Mouse (Mus musculus) heart, postnatal 36 days (tissue): Measurements from ENCODE around the gene Gm20671. TPM values are rescaled to one million over a fixed set of nuclear protein-coding genes. Genes with fewer than 3 reads are reported as not detected.
"Not testable (repeated sequence)": the region's sequence is repeated elsewhere in the genome, so short reads cannot be mapped to it uniquely, and the experiment has no call there.

Experiments
- DNase-seq, 2 experiments: peaks; one replicate each; pipeline ENCODE4 v3.0.0; 2021 to 2022
- intact Hi-C: fragments of 180-260 bp; cut with DNase I; formaldehyde crosslinking; loops from one replicate; pipeline ENCODE4 v1.15.1; 2025
- total RNA-seq, 2 experiments: library from RNA; stranded (reverse); gene quantifications; 2 replicates each; pipeline ENCODE4 v1.2.3; 2021

Gm20671 gene
- total RNA-seq, 2 experiments from 2014 or later: 1.3 to 1.5 TPM

GRCm38 (mm10) chr5:32815396-32815795, 11.5 kb downstream of the Gm20671 start:
- DNase-seq: no peak
- intact Hi-C loops: no loop called here

GRCm38 (mm10) chr5:32786454-32786853, 40.5 kb downstream of the Gm20671 start:
- intact Hi-C loops: loop anchor here (5.0 kb wide), 1 partner anchor 66 kb away; the partner anchor contains the start of gene Prr14l
- not testable (repeated sequence) for DNase-seq

- peak; percentile 94 for DNase-seq
- intact Hi-C loops: loop anchor here (2.0 to 5.0 kb wide), 2 partner anchors 67 to 77 kb away; partner anchors contain the start of genes Depdc5 and Prr14l
Observed at GRCm38 (mm10) chr5:32785313-32785915, 41.5 kb downstream of the Gm20671 start, which contains the start of gene Pisd. Pisd (minus strand) TSS chr5:32785646.

DNA sequence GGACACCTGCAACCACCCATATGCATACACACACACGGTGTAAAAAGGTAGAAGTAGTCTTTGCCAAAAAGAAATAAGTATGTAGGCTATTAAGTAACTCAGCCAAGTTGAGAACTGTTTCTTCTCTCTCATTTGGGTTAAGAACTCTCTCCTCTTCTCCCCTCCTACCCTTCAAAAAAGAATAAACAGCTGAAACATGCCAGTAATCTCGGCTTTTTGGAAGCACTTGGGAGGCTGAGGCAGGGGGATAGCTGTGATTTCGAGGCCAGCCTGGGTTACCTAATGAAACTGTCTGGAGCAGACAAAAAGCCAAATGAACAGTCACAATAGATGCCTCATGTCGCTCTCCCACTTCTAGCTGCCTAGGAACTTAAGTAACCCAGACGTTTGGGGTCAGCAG, 42.2 kb downstream of the Gm20671 start:
- DNase-seq: no peak
- intact Hi-C loops: loop anchor here (2.0 to 5.0 kb wide), 2 partner anchors 68 to 78 kb away; partner anchors contain the start of genes Depdc5 and Prr14l

DNA sequence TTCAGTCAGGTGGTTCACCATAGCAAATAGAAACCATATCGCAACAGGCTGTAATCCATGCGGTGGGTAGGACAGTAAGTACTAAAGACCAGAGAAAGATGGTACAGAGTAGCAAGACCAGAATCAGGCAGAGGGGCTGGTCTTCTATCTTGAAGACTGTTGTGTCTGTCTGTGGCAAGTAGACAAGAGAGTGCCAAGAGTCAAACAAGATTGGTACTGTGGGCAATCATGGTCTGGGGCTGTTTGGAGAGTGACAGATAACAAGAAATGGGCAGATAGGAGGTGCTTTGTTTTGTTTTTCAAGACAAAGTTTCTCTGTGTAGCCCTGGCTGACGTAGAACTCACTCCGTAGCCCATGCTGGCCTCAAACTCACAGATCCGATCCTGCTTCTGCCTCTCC, 45.3 kb downstream of the Gm20671 start:
- intact Hi-C loops: no loop called here
- no peak for DNase-seq

DNA sequence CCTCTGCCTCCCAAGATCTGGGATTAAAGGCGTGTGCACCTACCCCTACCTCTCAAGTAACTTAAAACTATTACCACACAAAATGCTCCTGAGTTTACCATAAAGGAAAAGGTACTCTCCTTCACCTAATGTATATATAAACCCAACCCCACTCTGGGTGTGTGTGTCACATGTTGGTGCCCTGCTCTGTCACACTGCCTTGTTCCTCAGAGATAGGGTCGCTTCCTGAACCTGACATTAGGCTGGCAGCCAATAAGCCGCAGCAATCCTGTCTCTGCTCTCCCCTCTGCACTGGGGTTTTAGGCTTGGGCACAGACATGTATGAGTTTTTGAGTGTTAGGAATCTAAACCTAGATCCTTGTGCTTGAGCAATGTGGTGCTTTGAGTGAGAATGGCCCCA, 48.7 kb downstream of the Gm20671 start:
- no peak for DNase-seq
- intact Hi-C loops: no loop called here

GRCm38 (mm10) chr5:32772361-32772760, 54.5 kb downstream of the Gm20671 start:
- intact Hi-C loops: no loop called here
- no peak for DNase-seq

DNA sequence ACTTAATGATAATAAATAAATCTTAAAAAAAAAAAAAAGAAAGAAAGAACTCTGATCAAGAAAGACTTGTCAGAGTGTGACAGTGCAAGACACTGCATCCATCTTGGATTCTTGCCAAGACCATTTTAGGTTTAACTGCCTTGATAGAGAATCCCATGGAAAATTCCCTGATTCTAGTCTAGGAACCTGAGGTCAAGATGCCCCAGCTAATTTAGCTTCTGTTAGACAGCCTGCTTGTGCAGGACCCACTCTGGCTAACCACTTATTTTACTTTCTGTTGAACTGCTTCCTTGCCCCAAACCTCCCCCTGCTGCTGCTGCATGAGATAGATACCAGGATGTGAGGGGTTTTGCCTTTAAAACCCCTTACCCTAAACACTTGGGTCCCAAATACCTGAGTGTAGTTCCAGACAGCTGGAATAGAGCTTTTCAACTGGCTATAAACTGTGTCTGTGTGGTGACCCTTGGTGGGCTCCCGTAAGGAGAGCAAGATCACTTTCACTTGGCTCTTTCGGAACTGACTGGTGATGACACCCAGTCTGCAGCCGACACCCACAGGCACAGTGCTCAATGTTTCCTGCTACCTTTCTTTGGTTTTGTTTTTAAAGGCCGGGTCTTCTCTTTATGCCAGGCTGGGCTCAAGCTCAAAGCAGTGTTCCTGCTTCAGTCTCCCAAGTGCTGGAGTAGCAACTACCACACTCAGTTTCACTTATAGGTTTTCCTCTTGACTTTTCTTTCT, 59.1 kb downstream of the Gm20671 start:
- DNase-seq: no peak
- intact Hi-C loops: no loop called here

GRCm38 (mm10) chr5:32767004-32767403, 59.9 kb downstream of the Gm20671 start:
- intact Hi-C loops: no loop called here
- DNase-seq: no peak

- intact Hi-C loops: no loop called here
- DNase-seq: peak; percentile 19 to 20
Observed at GRCm38 (mm10) chr5:32761566-32762140, 65.3 kb downstream of the Gm20671 start.

DNA sequence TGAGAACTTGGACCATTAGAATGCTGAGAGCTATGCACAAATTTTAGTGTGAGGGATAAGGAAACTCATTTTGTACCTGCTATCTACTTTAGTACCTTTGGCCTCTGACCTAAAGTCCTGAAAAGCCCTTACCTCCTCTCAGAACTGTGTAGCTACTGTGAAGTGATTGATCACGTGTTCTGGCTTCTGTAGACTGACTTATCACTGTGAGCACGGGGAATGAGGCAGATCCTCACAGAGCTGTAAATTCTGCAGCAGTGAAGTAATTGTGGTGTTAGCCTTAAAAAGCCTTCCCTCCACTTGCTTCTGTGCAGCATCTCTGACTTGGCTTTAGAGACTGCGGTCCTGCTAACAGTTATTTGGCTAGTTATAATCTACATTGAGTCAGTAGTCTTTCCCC, 66.1 kb downstream of the Gm20671 start:
- intact Hi-C loops: no loop called here
- DNase-seq: no peak

GRCm38 (mm10) chr5:32760352-32760751, 66.6 kb downstream of the Gm20671 start:
- DNase-seq, intact Hi-C loops: not testable (repeated sequence)

DNA sequence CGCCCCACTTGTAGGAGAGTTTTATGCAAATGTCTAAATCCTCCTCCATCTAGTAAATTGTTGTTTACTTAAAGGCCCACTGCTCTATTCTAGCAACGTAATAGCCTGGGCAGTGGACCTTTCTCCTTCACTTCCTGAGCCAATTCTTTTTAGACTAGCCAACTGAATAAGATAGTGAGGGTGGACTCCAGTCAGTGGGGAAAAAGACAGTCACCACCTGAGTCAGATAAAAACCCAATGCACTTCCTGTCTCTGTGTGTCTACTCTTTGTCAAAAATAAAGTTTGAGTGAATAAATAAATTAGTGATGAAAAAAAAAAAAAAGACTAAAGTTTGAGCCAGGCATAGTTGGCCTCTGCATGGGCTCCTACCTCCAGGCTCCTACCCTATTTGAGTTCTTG, 67.2 kb downstream of the Gm20671 start:
- intact Hi-C loops: no loop called here
- DNase-seq: no peak

DNA sequence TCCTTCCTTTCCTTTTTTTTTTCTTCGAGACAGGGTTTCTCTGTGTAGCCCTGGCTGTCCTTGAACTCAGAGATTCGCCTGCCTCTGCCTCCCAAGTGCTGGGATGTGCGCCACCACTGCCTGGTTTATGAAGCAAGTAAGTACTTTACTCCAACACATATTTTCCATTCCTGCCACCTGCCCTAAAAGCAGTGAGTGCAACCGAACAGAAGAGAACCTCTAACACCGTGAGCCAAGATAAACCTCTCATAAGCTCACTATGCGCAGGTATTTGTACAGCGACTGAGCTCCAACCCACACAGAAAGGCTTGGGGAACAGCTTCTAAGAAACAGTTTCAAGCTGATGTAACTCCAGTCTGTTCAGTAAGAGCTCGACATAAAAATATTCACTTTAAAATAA, 70.8 kb downstream of the Gm20671 start:
- no peak for DNase-seq
- intact Hi-C loops: no loop called here

GRCm38 (mm10) chr5:32751736-32752135, 75.2 kb downstream of the Gm20671 start:
- intact Hi-C loops: no loop called here
- no peak for DNase-seq

- intact Hi-C loops: loop anchor here (1.0 kb wide), 1 partner anchor 33 kb away; no protein-coding TSS in a partner anchor
- DNase-seq: no peak
Observed at GRCm38 (mm10) chr5:32748936-32749335, 78.0 kb downstream of the Gm20671 start.

DNA sequence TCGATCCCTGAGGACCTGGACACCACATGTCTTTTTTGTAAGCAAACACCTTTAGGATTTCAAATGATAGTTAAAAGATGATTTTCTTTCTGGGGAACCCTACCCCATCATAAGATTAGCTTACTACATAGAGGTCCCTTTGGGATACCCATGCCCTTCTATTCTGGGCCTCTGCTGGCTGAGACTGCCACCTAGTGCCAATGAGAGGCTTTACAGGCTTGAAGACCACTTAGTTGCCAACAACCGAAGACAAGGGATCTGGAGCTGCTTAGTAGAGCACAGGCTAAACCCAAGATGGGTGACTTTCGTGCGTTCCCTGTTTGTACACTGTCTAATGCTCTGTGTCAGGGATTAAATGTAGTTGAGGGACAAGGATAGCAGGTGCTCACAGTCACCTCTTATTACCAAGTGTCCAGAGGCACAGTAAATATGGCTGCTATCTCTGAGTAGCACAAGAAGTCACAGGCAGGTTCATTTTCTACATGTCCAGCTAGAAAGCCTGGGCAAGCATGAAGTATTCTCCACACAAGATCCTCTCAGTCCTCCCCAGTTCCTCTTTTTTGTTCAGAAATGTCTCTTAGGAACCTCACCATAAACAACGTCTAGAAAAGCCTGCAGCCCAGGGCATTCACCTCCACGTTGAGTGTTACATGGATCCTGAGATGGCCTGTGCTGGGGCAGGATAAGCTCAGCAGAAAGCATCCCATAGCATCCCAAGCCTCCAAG, 79.1 kb downstream of the Gm20671 start:
- intact Hi-C loops: loop anchor here (1.0 kb wide), 2 partner anchors 32 to 160 kb away; no protein-coding TSS in a partner anchor
- DNase-seq: peak; percentile 57 to 61

DNA sequence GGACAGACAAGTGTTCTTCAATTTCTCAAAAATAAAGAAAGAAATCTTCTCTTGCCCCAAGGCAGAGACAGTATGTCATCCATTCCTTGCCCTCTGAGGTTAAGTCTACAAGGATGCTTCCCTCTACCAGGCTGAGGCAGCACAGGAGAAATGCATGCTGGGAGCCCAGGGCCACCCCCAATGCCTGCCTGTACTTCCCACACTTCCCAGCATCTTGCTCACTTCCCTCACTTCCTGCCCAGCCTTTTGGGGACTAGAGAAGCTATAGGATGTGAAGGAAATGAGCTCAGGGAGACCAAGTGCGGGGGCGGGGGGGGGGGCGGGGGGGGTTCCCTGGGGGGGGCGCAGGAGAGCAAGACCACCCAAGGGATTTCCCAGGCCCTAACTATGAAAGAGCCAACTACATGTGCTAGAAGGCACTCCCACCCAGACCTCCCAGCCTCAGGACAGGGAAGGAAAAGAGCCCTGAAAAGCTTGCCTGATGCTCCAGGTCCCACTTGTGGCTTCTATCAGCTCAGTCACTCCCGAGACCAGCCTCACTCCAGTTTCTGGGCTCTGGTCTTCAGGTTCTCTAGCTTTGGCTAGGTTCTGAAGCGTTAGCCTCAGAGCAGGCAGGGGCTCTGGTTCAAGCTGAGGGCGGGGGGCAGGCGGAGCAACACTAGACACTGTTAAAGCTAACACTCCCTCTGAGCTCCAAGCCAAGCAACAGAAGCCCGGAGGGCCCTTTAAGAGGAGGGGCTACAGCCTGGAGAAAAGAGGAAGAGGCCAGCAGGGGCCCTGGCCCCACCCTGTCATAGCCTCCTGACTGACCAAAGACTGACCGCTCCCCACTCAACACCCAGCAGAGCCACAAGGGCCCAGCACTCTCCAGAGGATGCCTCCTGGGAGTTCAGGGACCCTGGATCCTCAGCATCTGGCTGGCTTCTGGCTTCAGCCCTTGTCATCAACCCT, 80.9 kb downstream of the Gm20671 start:
- DNase-seq: peak; percentile 81 to 83
- intact Hi-C loops: no loop called here

DNA sequence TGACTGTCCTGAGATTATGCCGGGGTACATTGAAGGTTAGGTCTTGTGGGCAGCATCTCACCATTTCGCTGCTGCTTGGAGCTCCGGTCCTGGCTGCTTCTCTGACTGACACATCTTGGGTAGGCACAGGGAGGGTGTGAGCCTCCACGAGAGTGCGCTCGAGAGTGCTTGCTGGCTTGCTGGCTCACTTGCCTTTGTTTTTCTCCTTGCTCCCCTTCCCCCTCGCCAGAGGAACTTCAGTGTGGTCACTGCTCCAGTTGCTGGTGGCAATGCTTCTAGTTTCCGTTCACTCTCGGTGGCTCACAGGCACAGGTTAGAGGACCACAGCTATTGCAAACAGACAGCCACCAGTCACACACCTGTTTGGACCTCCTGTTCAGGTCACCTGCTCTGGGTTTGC, 84.8 kb downstream of the Gm20671 start:
- no peak for DNase-seq
- intact Hi-C loops: no loop called here

DNA sequence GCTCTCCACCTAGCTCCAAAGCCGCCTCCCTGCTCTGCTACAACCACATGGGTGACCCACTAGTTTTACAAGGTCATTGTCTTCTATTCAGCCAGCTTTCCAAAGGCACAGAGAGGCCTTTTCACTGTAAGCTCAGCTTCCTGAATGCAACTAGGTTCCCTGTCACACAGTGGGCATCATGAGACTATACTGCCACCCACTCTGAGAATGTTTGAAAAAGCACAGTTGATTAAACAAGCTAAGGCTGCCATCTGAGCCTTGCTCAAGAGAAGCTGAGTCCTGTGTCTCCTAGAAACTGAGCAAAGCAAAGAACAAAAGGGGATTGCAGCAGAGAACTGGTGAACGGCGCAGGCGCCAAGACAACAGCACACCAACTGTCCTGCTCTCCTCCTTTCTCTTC, 85.5 kb downstream of the Gm20671 start:
- DNase-seq, intact Hi-C loops: not testable (repeated sequence)
